In the genomic region with DNA sequence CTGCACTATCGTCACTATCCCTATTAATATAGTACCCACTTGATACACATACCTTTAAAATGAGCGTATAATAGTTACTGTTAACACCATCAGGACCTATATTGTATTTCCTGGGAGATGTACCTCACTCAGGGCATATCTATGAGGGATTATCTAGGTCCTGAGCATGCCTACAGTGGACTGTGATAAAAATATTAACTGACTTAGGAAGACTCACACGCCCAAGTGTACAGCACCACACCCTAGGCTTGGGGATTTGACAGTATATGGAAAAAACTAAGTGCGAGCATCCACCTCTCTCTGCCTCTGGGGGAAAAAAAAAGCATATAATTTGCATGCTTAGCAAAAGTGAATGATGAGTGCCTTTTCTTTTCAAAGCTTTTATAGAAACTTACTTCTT, we compare ENCODE assay signal across 1 mouse cellular context.
TF ChIP-seq lines count a peak whose summit lies in the region.

No protein-coding gene starts in this region.

TF ChIP-seq in CH12.LX, 34 proteins besides CTCF, POLR2A, EP300 and RAD21 (continued from another document):
- TF ChIP-seq MAZ (IDR thresholded peaks at IDR 0.05; ENCODE audit: low read depth, low read length): no peak
- no peak for TF ChIP-seq KAT2A (IDR thresholded peaks at IDR 0.05; ENCODE audit: insufficient replicate concordance, low read length)
